Mouse (Mus musculus): ENCODE measurements at regions not wholly inside any gene's neighbourhood (a gene's known extent, or its start where the extent isn't known, plus 50 kb on each side); places are given as distances from the start of the nearest gene placed in this dataset.

- H3K27me3 ChIP-seq (ENCODE audit: insufficient read depth, poor library complexity, severe bottlenecking), result no peaks in the 10 kb centered on the region
- DNase-seq (ENCODE audit: low spot score), result peak; percentile 28
- WGBS, result 75% methylated on average over 3 of the region's 3 CpGs
- no peaks in the 10 kb centered on the region; the same call in 1 of the 2 replicates for H3K4me1 ChIP-seq (replicated peaks)
- no peaks in the 10 kb centered on the region for H3K36me3 ChIP-seq
- H3K9me3 ChIP-seq, result no peaks in the 10 kb centered on the region
- no peak overlapping the region for H3K4me3 ChIP-seq
- H3K27ac ChIP-seq, result no peak overlapping the region
Observed at GRCm38 (mm10) chr3:39062415-39062814, 175.7 kb downstream of the Fat4 start.

DNA sequence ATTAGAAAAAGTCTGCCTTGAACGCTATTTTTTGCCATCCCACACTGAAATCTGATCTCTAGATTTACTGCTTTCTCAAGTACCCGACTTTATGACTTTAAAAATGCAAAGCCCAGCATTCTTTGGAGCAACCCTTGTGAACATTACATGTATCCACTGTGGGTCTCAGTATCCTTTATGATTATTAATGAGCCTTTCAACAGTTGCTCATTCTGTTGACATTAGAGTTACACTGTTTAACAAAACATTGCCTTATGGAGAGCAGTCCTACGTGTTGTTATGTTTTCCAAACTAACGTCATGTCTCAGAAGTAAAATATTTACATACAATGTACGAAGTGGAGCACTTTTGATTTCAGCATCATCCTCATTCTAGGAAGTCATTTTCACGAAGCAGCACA is 178.7 kb downstream of the Fat4 start:
- WGBS, result 84% methylated on average over 6 of the region's 6 CpGs
- Histone ChIP-seq H3K36me3 (no peaks in the 10 kb centered on the region), H3K27me3 (ENCODE audit: insufficient read depth, poor library complexity, severe bottlenecking) (no peaks in the 10 kb centered on the region), H3K4me1 (replicated peaks) (no peaks in the 10 kb centered on the region; the same call in 1 of the 2 replicates), H3K4me3 (no peak overlapping the region), H3K27ac (no peak overlapping the region), H3K9me3 (no peaks in the 10 kb centered on the region)
- no peak for DNase-seq (ENCODE audit: low spot score)

- DNase-seq (ENCODE audit: low spot score), result no peak
- H3K27me3 ChIP-seq (ENCODE audit: insufficient read depth, poor library complexity, severe bottlenecking), result no peaks in the 10 kb centered on the region
- no peaks in the 10 kb centered on the region for H3K9me3 ChIP-seq
- H3K4me1 ChIP-seq (replicated peaks), result no peaks in the 10 kb centered on the region
- H3K4me3 ChIP-seq, result no peak overlapping the region
- H3K27ac ChIP-seq, result no peak overlapping the region
- H3K36me3 ChIP-seq, result no peaks in the 10 kb centered on the region
Observed at GRCm38 (mm10) chr3:39069011-39069410, 182.3 kb downstream of the Fat4 start.

DNA sequence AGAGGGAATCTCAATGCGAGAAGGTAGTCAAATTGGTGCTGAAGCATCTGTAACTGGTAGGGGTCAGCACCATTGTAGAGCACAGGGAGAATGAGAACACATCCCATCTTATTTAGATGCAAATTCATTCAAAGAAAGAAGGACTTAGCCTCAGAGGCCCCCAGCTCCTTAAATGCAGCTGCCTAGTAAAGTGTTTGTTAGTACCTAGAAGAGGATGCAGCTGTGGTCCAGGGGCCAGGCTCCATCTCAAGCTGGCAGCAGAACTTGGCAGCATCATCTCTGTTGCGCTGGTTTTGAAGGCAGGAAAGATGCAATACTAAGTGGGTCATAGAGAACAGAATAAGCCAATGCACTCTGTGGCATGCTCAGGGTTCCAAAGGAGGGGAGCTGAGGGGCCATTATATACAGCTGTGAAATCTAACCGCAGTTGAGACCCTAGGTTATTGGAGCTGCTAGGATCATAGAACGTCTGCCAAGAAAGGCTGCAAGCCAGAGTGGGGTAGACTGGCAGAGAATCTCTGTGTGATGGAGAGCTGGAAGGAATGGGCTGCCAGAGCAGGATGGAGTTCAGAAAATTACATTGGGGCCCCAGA is 196.0 kb downstream of the Fat4 start:
- Histone ChIP-seq H3K4me1 (replicated peaks) (peaks cover 11% of the 10 kb centered on the region), H3K27ac (0 out of 2 replicates have a peak overlapping the region, but pooled peaks have one; percentile 35), H3K9me3 (no peaks in the 10 kb centered on the region), H3K27me3 (ENCODE audit: insufficient read depth, poor library complexity, severe bottlenecking) (no peaks in the 10 kb centered on the region), H3K4me3 (no peak overlapping the region), H3K36me3 (no peaks in the 10 kb centered on the region)
- DNase-seq (ENCODE audit: low spot score), result no peak
- WGBS, result 69% methylated on average over 4 of the region's 4 CpGs

DNA sequence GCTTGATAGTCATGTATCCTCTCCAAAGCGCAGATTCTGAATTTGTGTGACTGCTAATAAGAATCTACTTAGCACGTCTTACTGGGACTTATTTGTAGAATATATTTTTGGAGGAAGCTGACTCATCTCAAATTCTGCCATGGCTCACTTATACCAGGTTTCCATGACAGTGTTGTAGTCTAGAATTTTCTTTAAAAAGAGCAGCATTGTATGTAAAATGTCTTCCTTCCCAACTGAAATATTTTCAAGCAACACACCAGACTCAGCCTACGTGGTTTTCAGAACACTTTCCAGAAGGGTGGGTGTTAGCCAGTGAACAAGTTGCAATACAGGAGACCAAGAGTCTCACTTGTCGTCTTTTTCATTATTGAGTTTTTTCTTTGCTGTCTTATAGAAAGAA is 202.2 kb downstream of the Fat4 start:
- 92% methylated on average over 4 of the region's 4 CpGs for WGBS
- Histone ChIP-seq H3K27ac (no peak overlapping the region), H3K27me3 (ENCODE audit: insufficient read depth, poor library complexity, severe bottlenecking) (no peaks in the 10 kb centered on the region), H3K4me1 (replicated peaks) (no peaks in the 10 kb centered on the region), H3K9me3 (no peaks in the 10 kb centered on the region), H3K4me3 (no peak overlapping the region), H3K36me3 (no peaks in the 10 kb centered on the region)
- no peak for DNase-seq (ENCODE audit: low spot score)

GRCm38 (mm10) chr3:39102324-39102723 is 215.6 kb downstream of the Fat4 start:
- Histone ChIP-seq H3K27ac (no peak overlapping the region), H3K4me1 (replicated peaks) (no peaks in the 10 kb centered on the region), H3K9me3 (peaks cover 2% of the 10 kb centered on the region; the same call in 1 of the 2 replicates), H3K4me3 (no peak overlapping the region), H3K36me3 (no peaks in the 10 kb centered on the region), H3K27me3 (ENCODE audit: insufficient read depth, poor library complexity, severe bottlenecking) (no peaks in the 10 kb centered on the region)
- no peak for DNase-seq (ENCODE audit: low spot score)
- WGBS, result 85% methylated on average over 3 of the region's 3 CpGs

GRCm38 (mm10) chr3:39109756-39110392 is 223.1 kb downstream of the Fat4 start:
- H3K27ac ChIP-seq, result no peak overlapping the region
- no peaks in the 10 kb centered on the region for H3K27me3 ChIP-seq (ENCODE audit: insufficient read depth, poor library complexity, severe bottlenecking)
- H3K4me1 ChIP-seq (replicated peaks), result no peaks in the 10 kb centered on the region
- no peaks in the 10 kb centered on the region for H3K36me3 ChIP-seq
- H3K4me3 ChIP-seq, result no peak overlapping the region
- no peaks in the 10 kb centered on the region for H3K9me3 ChIP-seq
- WGBS, result 91% methylated on average over 5 of the region's 5 CpGs
- DNase-seq (ENCODE audit: low spot score), result no peak

GRCm38 (mm10) chr3:39114056-39114455 is 227.3 kb downstream of the Fat4 start:
- H3K9me3 ChIP-seq, result peaks cover 4% of the 10 kb centered on the region; the same call in 1 of the 2 replicates
- no peak overlapping the region for H3K4me3 ChIP-seq
- H3K4me1 ChIP-seq (replicated peaks), result no peaks in the 10 kb centered on the region
- WGBS, result 85% methylated on average over 3 of the region's 3 CpGs
- DNase-seq (ENCODE audit: low spot score), result no peak
- H3K27ac ChIP-seq, result no peak overlapping the region
- H3K36me3 ChIP-seq, result no peaks in the 10 kb centered on the region
- H3K27me3 ChIP-seq (ENCODE audit: insufficient read depth, poor library complexity, severe bottlenecking), result no peaks in the 10 kb centered on the region

- 74% methylated on average over 3 of the region's 3 CpGs for WGBS
- DNase-seq (ENCODE audit: low spot score), result no peak
- H3K27me3 ChIP-seq (ENCODE audit: insufficient read depth, poor library complexity, severe bottlenecking), result no peaks in the 10 kb centered on the region
Observed at GRCm38 (mm10) chr3:39114826-39115225, 228.1 kb downstream of the Fat4 start.

DNA sequence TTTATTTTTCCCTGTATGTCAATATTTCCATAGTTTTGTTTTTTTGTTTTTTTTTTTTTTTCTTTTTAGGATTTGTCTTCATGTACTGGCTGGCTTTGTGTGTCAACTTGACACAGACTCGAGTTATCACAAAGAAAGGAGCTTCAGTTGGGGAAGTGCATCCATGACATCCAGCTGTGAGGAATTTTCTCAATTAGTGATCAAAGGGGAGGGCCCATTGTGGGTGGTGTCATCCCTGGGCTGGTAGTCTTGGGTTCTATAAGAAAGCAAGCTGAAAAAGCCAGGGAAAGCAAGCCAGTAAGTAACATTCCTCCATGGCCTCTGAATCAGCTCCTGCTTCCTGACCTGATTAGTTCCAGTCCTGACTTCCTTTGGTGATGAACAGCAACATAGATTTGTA is 228.7 kb downstream of the Fat4 start:
- Histone ChIP-seq H3K36me3 (no peaks in the 10 kb centered on the region), H3K27me3 (ENCODE audit: insufficient read depth, poor library complexity, severe bottlenecking) (no peaks in the 10 kb centered on the region), H3K4me3 (no peak overlapping the region), H3K9me3 (peaks cover 4% of the 10 kb centered on the region; the same call in 1 of the 2 replicates), H3K4me1 (replicated peaks) (no peaks in the 10 kb centered on the region), H3K27ac (no peak overlapping the region)
- WGBS, result 14% methylated on average over 1 of the region's 1 CpGs
- no peak for DNase-seq (ENCODE audit: low spot score)

More at GRCm38 (mm10) chr3:39114826-39115225, 228.1 kb downstream of the Fat4 start:
- Histone ChIP-seq H3K36me3 (no peaks in the 10 kb centered on the region), H3K27ac (no peak overlapping the region), H3K4me1 (replicated peaks) (no peaks in the 10 kb centered on the region), H3K4me3 (no peak overlapping the region), H3K9me3 (peaks cover 4% of the 10 kb centered on the region; the same call in 1 of the 2 replicates)

GRCm38 (mm10) chr3:39122250-39122649 is 235.5 kb downstream of the Fat4 start:
- WGBS, result 83% methylated on average over 1 of the region's 1 CpGs
- Histone ChIP-seq H3K4me1 (replicated peaks) (no peaks in the 10 kb centered on the region), H3K9me3 (no peaks in the 10 kb centered on the region), H3K4me3 (no peak overlapping the region), H3K27ac (no peak overlapping the region), H3K27me3 (ENCODE audit: insufficient read depth, poor library complexity, severe bottlenecking) (no peaks in the 10 kb centered on the region), H3K36me3 (no peaks in the 10 kb centered on the region)
- no peak for DNase-seq (ENCODE audit: low spot score)

DNA sequence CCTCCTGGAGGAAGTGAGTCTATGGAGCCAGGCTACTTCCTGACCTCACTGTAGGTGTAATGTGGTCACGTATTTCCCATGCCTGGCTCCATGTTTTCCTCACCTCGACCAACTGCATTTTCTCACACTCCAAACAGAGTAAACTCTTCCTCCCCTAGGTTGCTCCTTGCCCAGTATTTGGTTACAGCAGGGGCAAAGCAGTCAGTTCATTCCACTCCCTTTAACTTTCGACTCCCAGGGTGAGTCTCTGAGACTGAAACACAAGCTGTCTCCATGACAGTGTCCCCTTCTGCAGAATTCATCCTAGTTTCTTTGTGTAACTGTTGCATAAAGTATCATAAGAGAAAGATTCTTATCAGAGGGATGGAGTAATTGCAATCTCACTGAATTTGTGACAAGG is 243.8 kb downstream of the Fat4 start:
- Histone ChIP-seq H3K4me3 (no peak overlapping the region), H3K9me3 (no peaks in the 10 kb centered on the region), H3K4me1 (replicated peaks) (no peaks in the 10 kb centered on the region), H3K27ac (no peak overlapping the region), H3K27me3 (ENCODE audit: insufficient read depth, poor library complexity, severe bottlenecking) (no peaks in the 10 kb centered on the region), H3K36me3 (no peaks in the 10 kb centered on the region)
- WGBS, result 82% methylated on average over 3 of the region's 3 CpGs
- no peak for DNase-seq (ENCODE audit: low spot score)

DNA sequence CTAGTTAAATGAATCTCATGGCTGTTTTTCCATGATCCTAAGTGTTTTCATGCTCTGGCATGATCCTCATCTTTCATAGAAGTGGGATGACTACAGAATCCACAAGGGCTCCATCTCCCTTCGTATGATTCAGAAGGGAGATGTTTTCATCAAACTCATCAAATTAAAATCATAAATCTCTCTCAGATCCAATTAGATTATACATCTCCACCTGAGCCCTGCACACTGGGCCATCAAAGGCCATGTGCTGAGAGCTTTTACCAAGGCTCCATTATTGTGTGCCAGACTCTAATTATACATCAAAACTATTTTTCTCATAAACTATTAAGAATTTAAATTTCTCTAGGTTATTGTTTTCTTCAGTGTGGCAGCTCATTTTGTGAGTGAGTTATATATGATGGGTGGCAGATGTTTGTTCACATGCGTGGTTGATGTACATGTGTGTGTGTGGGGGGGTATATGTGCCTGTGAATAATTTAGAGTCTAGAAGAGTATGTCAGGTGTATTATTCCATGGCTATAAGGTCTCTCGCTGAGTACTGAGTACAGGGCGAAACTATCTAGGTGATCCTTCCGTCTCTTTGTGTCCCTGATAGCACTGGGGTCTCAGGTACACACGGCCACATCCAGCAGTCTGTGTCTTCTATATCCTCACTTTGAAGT is 278.4 kb downstream of the Fat4 start:
- Histone ChIP-seq H3K27me3 (ENCODE audit: insufficient read depth, poor library complexity, severe bottlenecking) (no peaks in the 10 kb centered on the region), H3K9me3 (no peaks in the 10 kb centered on the region), H3K36me3 (no peaks in the 10 kb centered on the region), H3K4me1 (replicated peaks) (no peaks in the 10 kb centered on the region), H3K4me3 (no peak overlapping the region), H3K27ac (no peak overlapping the region)
- 92% methylated on average over 6 of the region's 6 CpGs for WGBS
- DNase-seq (ENCODE audit: low spot score), result no peak

Measured in hindbrain, embryonic 10.5 days (tissue).